Mouse (Mus musculus) cerebellum, adult 2 months (tissue): Measurements from ENCODE around the gene Top3a.

Experiments
- CTCF ChIP-seq: fragments of 200-500 bp; IDR thresholded peaks from 2 replicates; pipeline ENCODE4 v1.5.1; 2011; ENCODE audit warnings: low read depth, mild to moderate bottlenecking, control low read depth, low read length, moderate library complexity, borderline replicate concordance; ENCODE audit not compliant: insufficient read depth
- POLR2A ChIP-seq: fragments of 200-500 bp; IDR thresholded peaks from 2 replicates; pipeline ENCODE4 v1.6.1; 2011; ENCODE audit warnings: low read length, control low read depth, borderline replicate concordance; ENCODE audit not compliant: insufficient read depth

GRCm38 (mm10) chr11:60776107-60776828 lies 897 bp downstream of the Top3a start:
- TF ChIP-seq POLR2A, result no peak
- TF ChIP-seq CTCF, result no peak
